Mouse (Mus musculus) spleen, adult 10 weeks (tissue): ENCODE results near the gene Klb. TPM values are rescaled to one million over a fixed set of nuclear protein-coding genes. Genes with fewer than 3 reads are reported as not detected.

ENCODE experiments used
- polyA plus RNA-seq: library from polyadenylated mRNA; stranded (reverse); fragments of 350-450 nt; fragmentation: Illumina TruSeq; extraction: RNeasy Lipid Tissue Mini Kit (QIAGEN cat#74804); gene quantifications from one replicate; pipeline ENCODE4 v1.2.3, GENCODE M21; 2015; ENCODE audit warnings: low replicate concordance; ENCODE audit not compliant: insufficient read depth

Gene Klb
- 0.10 TPM for polyA plus RNA-seq

DNA sequence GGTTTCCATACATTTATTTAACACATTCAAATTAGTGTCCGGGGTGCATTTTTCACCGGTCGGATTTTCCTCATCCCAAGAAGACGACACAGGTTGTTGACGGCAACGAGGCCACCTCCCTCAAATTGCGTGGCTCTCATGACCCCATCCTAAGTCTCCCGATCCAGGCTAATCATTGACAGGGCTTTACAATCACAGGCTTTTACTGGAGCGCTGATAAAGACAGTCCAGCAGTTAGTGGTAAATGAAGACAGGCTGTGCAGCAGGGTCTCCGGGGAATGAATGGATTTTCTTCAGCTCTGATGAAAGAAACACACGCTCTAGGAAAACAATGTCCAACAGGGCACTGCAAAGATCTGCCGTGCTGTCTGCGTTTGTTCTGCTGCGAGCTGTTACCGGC, at the start of gene Klb:
Klb (plus strand) TSS at position 147 of the 400 bp plus-strand sequence.

DNA sequence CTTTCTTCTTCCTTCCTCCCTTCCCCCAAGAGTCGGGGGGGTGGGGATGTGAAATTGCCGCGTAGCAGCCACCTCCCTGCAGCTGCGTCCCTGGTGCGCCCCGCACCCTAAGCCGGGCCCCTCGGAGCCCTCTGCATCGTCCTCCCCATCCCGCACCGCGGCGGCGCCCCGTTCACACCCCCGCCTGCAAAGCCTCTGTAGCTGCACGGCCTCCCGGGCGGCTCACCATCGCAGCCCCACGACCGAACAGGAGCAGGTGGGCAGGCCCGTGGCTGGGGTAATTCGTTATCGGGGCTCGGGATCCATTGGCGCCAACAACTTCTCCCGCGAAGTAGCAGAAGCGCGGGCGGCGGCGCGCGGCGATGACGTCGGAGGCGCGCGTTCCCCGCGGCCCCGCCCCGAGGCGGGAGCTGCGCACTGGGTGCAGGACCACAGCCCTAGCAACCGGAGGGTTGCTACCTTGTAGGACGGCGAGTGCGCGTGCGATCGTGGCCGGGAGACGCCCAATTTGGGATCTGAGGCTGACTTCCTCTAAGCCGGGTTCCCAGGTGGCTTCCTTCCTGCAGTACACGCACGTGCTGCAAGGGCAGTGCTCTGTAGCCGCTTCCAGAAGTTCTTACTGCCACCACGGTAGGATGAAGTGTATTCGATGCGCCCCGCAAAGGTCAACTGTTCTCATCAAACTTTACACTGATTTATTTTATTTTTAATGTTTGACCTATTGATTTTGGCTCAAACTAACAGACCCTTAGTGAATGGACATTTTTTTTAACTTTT, 12.6 kb upstream of the Klb start, which contains the start of gene Rfc1:
Rfc1 (minus strand) TSS at position 373 of the 777 bp plus-strand sequence.

DNA sequence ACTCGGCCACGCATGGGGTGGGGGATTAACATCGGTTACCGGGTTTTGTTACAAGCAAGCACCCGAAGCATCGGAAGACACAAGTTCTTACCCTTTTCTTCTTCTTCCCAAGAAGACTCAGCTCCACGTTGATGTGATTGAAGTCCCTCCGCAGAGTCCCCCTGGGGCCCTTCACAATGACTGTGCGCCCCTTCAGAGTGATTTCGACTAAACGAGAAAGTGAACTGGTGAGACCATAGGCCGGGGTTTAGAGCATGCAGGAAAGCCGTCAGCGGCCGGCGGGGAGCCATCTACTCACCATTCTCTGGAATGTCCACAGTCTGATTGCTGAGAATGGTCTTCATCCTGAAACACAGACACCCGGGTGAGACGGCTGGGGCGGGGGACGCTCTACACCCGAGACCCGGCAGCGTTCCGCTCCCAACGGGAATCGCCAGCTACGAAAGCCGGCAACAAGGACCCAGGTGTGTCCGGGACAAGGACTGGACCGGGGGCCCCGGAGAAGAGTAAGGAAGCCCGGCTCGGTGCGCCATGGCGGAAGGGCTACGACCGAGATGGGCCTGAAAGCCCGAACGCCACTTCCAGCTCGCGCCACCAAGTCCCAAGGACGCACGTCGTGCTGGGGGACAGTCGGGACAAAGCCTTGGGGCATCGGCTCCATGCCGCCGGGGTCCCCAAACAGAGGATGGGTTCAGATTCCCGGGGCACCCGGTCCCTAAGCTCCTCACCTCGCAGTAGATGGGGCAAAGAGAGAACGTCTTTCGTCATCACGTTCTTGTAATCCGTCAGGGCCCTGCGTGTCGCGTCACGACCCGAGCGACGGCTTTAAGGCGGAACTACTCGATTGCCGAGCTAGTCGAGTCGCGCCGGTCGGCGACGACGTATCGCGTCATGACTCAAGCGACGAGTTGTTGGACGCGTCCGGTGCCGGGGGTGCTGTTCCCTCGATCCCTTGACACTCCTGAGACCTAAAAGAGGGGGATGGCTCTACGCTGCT, 42.8 kb downstream of the Klb start, which contains the start of the genes Rpl9 and Lias:
Rpl9 (minus strand) TSS at position 797 of the 997 bp plus-strand sequence.
Lias (plus strand) TSS at position 850 of the 997 bp plus-strand sequence.

Other genes starting within 250 kb of the Klb start
- gene Klhl5, start 240.8 kb upstream of the Klb start, polyA plus RNA-seq = 40.5 TPM
- 3.1 TPM for gene Wdr19, start 148.6 kb upstream of the Klb start, polyA plus RNA-seq
- 63.2 TPM for gene Rfc1, start 12.6 kb upstream of the Klb start, polyA plus RNA-seq
- gene Rpl9, start 43.1 kb downstream of the Klb start, polyA plus RNA-seq = 3,202 TPM
- 39.7 TPM for gene Lias, start 43.2 kb downstream of the Klb start, polyA plus RNA-seq
- gene Ugdh, start 87.6 kb downstream of the Klb start, polyA plus RNA-seq = 43.7 TPM
- gene Gm43552, start 144.5 kb downstream of the Klb start, polyA plus RNA-seq = not detected
- 242 TPM for gene Smim14, start 188.9 kb downstream of the Klb start, polyA plus RNA-seq
- gene Ube2k, start 188.9 kb downstream of the Klb start, polyA plus RNA-seq = 92.0 TPM